Comparison of ENCODE assay signal across 7 mouse cellular contexts in genomic region chr7:109615601-109616000, GRCm38 (mm10).
DNase-seq lines count a peak whose midpoint lies in the region; ATAC-seq and TF ChIP-seq lines count a peak whose summit lies in the region.

No protein-coding gene starts in this region.

- 32% methylated on average over 4 of the region's 4 CpGs for WGBS in lung, embryonic 15.5 days
- WGBS in heart, embryonic 14.5 days, result 21% methylated on average over 4 of the region's 4 CpGs
- 48% methylated on average over 4 of the region's 4 CpGs for WGBS in limb, embryonic 13.5 days
- 8% methylated on average over 4 of the region's 4 CpGs for WGBS in small intestine, adult 2 months

- H3K36me3 ChIP-seq in lung, embryonic 15.5 days, result peaks cover 4% of the 10 kb centered on the region; the same call in 1 of the 2 replicates
- 0 out of 2 replicates have a peak, but pooled peaks cover 2% of the 10 kb centered on the region for H3K36me3 ChIP-seq in heart, embryonic 14.5 days (ENCODE audit: control insufficient read depth, insufficient read depth, low read length)
- no peaks in the 10 kb centered on the region for H3K36me3 ChIP-seq in limb, embryonic 13.5 days
- no peaks in the 10 kb centered on the region for H3K36me3 ChIP-seq in small intestine, adult 2 months (ENCODE audit: control insufficient read depth, insufficient read depth, low read length)

- no peak for TF ChIP-seq CTCF in small intestine, adult 2 months (IDR thresholded peaks at IDR 0.05; ENCODE audit: extremely low read depth, insufficient read length, insufficient replicate concordance, low read depth, low read length)

- TF ChIP-seq POLR2A in small intestine, adult 2 months (IDR thresholded peaks at IDR 0.05; ENCODE audit: low read depth, low read length), result no peak

- H3K4me2 ChIP-seq in lung, embryonic 15.5 days, result peak overlapping the region; percentile 59
- H3K4me2 ChIP-seq in heart, embryonic 14.5 days (ENCODE audit: low read length), result peak overlapping the region; percentile 70
- peak overlapping the region; percentile 67 for H3K4me2 ChIP-seq in limb, embryonic 13.5 days (replicated peaks)

- peak overlapping the region; percentile 91 for H3K27ac ChIP-seq in lung, embryonic 15.5 days
- H3K27ac ChIP-seq in heart, embryonic 14.5 days (replicated peaks in 1 of 2; ENCODE audit: control insufficient read depth in 1 of 2, insufficient read depth in 1 of 2, low read depth in 2 of 2, low read length in 2 of 2), result peak overlapping the region; percentile 95 to 96
- peak overlapping the region; percentile 78; the same call in 1 of the 2 replicates for H3K27ac ChIP-seq in limb, embryonic 13.5 days
- peak overlapping the region; percentile 77 for H3K27ac ChIP-seq in small intestine, adult 2 months (ENCODE audit: insufficient read depth, low read depth, low read length)

- no peaks in the 10 kb centered on the region for H3K9me3 ChIP-seq in lung, embryonic 15.5 days
- no peaks in the 10 kb centered on the region for H3K9me3 ChIP-seq in heart, embryonic 14.5 days (ENCODE audit: control insufficient read depth, low read length)
- no peaks in the 10 kb centered on the region for H3K9me3 ChIP-seq in limb, embryonic 13.5 days

- no peaks in the 10 kb centered on the region for H3K27me3 ChIP-seq in lung, embryonic 15.5 days
- no peaks in the 10 kb centered on the region for H3K27me3 ChIP-seq in heart, embryonic 14.5 days (ENCODE audit: control insufficient read depth, insufficient read depth, low read length)
- H3K27me3 ChIP-seq in limb, embryonic 13.5 days, result no peaks in the 10 kb centered on the region
- no peaks in the 10 kb centered on the region for H3K27me3 ChIP-seq in small intestine, adult 2 months (ENCODE audit: control insufficient read depth, insufficient read depth, low read length)

- peak overlapping the region; percentile 38 for H3K4me3 ChIP-seq in lung, embryonic 15.5 days
- peak overlapping the region; percentile 47 to 50; a peak in 3 of 4 replicates for H3K4me3 ChIP-seq in heart, embryonic 14.5 days (ENCODE audit: control insufficient read depth in 1 of 2, insufficient read depth in 1 of 2, low read depth in 1 of 2, low read length in 2 of 2)
- H3K4me3 ChIP-seq in limb, embryonic 13.5 days, result peak overlapping the region; percentile 37
- H3K4me3 ChIP-seq in small intestine, adult 2 months (ENCODE audit: low read depth, low read length), result peak overlapping the region; percentile 43

- peak overlapping the region; percentile 27 for H3K9ac ChIP-seq in lung, embryonic 15.5 days
- H3K9ac ChIP-seq in heart, embryonic 14.5 days (ENCODE audit: low read length), result peak overlapping the region; percentile 76
- H3K9ac ChIP-seq in limb, embryonic 13.5 days, result peak overlapping the region; percentile 56

- ATAC-seq in lung, embryonic 15.5 days (ENCODE audit: borderline replicate concordance, extremely low read depth, low FRiP score, low TSS enrichment), result no peak
- ATAC-seq in heart, embryonic 14.5 days (ENCODE audit: insufficient number of reproducible peaks, insufficient read depth, low FRiP score, low read depth), result no peak
- ATAC-seq in limb, embryonic 13.5 days (ENCODE audit: low FRiP score, low read depth), result no peak

- DNase-seq in lung, postnatal 25 days (ENCODE audit: low spot score), result no peak
- no peak for DNase-seq in layer of hippocampus, adult 11-12 months (ENCODE audit: low spot score)
- DNase-seq in thymus, postnatal 10 days (ENCODE audit: low spot score in 2 of 2), result no peak

- H3K4me1 ChIP-seq in lung, embryonic 15.5 days, result peaks cover 59% of the 10 kb centered on the region
- H3K4me1 ChIP-seq in heart, embryonic 14.5 days (ENCODE audit: control insufficient read depth in 2 of 2, insufficient read depth in 2 of 2, low read length in 2 of 2), result peaks cover 34 to 78% of the 10 kb centered on the region in 2 experiments
- H3K4me1 ChIP-seq in limb, embryonic 13.5 days, result peaks cover 55% of the 10 kb centered on the region
- H3K4me1 ChIP-seq in small intestine, adult 2 months (ENCODE audit: control insufficient read depth, insufficient read depth, insufficient read length, low read length), result peaks cover 18% of the 10 kb centered on the region; the same call in 1 of the 2 replicates
